Mouse (Mus musculus): Measurements from ENCODE around the gene Tceal3. TPM values are rescaled to one million over a fixed set of nuclear protein-coding genes. Genes with fewer than 3 reads are reported as not detected.
"Not testable (repeated sequence)": the region's sequence is repeated elsewhere in the genome, so short reads cannot be mapped to it uniquely, and the experiment has no call there.

The Tceal3 gene
- total RNA-seq (2022), result 10 to 100 TPM; 26.8 to 52.9 (median 37.0) TPM

- DNase-seq, result no peak
Measured at GRCm38 (mm10) chrX:136590199-136590896, at the start of gene Tceal3. Gene Tceal3 (plus strand): TSS chrX:136590842.

GRCm38 (mm10) chrX:136543956-136544355 is 46.7 kb upstream of the Tceal3 start, which contains the start of gene Kir3dl2:
Gene Kir3dl2 (minus strand): TSS chrX:136544056.
- not testable (repeated sequence) for DNase-seq

- DNase-seq, result not testable (repeated sequence)
Measured at GRCm38 (mm10) chrX:136569094-136569493, 21.5 kb upstream of the Tceal3 start.

DNA sequence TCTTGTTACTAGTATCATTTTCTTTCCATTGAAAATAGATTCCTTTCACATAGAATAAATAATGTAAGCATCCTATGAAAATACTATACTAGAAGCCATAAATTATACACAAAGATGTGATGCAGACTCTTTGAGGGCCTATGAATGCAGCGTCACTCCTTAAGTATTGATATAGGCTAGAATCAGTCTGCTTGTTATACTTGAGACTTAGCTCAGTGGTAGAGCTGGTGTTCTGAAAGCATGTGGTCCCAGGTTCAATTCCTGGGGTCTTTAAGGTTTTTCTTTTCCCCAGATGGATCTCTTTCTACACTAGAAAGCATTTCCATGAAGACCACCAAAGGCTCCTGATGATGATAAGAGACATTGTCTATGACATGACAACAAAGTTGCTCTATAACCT is 6.0 kb upstream of the Tceal3 start:
- DNase-seq, result no peak

- no peak for DNase-seq
Measured at GRCm38 (mm10) chrX:136590897-136591257, 235 bp downstream of the Tceal3 start.

- DNase-seq, result no peak
Measured at GRCm38 (mm10) chrX:136599416-136599815, 8.8 kb downstream of the Tceal3 start.

DNA sequence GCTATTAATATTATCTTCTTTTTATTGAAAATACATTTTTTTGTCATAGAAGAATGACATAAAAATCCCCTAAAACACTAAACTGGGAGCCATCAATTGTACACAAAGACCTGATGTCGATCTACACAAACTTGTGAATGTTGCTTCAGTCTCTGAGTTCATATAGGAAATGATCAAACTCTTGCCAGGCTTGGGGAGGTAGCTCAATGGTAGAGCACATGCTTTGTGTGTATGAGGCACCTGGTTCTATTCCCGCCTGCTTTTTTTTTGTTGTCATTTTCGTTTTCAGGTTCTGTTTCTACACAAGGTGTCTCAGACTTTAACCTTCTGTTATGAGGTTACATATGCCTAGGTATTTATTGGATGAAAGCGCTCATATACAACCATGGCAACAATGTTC is 16.3 kb downstream of the Tceal3 start:
- DNase-seq, result no peak

GRCm38 (mm10) chrX:136607395-136607794 is 16.8 kb downstream of the Tceal3 start:
- no peak for DNase-seq

- no peak for DNase-seq
Measured at GRCm38 (mm10) chrX:136611346-136611745, 20.7 kb downstream of the Tceal3 start.

DNA sequence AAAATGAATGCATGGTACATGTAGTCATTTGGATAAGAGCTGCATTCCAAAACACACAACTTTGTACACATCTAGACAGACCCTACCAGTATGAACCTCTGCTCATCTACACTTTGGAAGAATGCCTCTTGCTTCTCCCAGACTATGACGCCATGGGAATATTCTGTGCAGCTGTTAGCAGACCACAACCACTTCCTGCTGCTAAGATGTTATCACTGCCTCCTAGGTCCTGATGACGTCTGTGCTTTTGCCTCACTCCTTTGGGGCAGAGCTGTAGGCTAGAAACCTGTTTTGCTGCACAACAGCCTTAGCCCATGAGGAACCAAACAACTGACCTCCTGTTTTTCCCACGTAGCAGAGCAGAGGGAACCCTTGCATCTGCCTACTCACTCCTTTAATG is 25.2 kb downstream of the Tceal3 start:
- not testable (repeated sequence) for DNase-seq

GRCm38 (mm10) chrX:136624905-136625569 is 34.4 kb downstream of the Tceal3 start:
- DNase-seq, result peak; percentile 5

DNA sequence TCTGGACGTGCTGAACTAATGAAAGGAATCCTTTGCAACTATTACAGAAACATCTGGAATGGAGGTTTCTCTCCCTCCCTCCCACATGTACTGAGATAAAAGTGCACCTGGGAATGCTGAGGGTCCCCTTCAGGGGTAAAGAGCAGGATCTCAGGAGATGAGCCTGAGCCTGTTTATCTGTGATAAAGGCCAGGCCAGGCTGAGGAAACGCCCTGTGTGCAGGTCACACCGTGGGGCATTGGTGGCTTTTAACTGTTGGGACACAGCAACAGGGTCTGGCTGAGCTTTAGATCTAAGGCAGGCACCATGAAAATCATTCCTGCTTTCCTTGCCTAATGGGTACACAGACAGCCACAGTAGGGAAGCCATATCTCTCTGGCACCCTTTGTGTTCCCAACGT is 35.3 kb downstream of the Tceal3 start:
- no peak for DNase-seq

GRCm38 (mm10) chrX:136635116-136635515 is 44.5 kb downstream of the Tceal3 start:
- no peak for DNase-seq

- peak; percentile 13 for DNase-seq
Measured at GRCm38 (mm10) chrX:136639754-136640153, 49.1 kb downstream of the Tceal3 start.

DNA sequence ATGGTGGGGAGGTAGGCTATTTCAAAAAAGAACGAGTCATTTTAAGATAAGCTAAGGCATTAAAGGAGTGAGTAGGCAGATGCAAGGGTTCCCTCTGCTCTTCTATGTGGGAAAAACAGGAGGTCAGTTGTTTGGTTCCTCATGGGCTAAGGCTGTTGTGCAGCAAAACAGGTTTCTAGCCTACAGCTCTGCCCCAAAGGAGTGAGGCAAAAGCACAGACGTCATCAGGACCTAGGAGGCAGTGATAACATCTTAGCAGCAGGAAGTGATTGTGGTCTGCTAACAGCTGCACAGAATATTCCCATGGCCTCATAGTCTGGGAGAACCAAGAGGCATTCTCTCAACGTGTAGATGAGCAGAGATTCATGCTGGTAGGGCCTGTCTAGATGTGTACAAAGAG is 55.2 kb downstream of the Tceal3 start:
- not testable (repeated sequence) for DNase-seq

- peak; percentile 3 for DNase-seq
Measured at GRCm38 (mm10) chrX:136666281-136666706, 75.7 kb downstream of the Tceal3 start.

- not testable (repeated sequence) for DNase-seq
Measured at GRCm38 (mm10) chrX:136666762-136667464, 76.3 kb downstream of the Tceal3 start.

- DNase-seq, result no peak
Measured at GRCm38 (mm10) chrX:136668794-136669193, 78.2 kb downstream of the Tceal3 start.

DNA sequence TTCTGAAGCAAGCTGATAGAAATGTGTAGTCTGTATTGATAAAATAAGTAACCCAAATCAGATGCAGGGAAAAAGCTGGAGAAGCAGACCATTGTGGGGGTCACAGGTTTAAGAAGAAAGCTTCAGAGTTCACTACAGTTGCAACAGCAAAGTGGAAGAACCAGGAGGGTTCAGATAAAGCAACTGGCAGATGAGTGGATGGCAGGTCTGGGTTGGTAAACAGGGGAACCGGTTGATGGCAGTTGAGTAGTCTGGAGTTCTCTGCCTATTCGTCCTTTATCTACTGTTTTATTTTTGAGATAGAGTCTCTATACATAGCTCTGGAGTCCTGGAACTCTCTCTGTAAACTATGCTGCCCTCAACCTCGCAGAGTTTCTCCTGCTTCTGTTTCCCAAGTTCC is 90.3 kb downstream of the Tceal3 start:
- no peak for DNase-seq

- DNase-seq, result not testable (repeated sequence)
Measured at GRCm38 (mm10) chrX:136691606-136692293, 101.1 kb downstream of the Tceal3 start.

GRCm38 (mm10) chrX:136692294-136692675 is 101.6 kb downstream of the Tceal3 start:
- DNase-seq, result no peak

DNA sequence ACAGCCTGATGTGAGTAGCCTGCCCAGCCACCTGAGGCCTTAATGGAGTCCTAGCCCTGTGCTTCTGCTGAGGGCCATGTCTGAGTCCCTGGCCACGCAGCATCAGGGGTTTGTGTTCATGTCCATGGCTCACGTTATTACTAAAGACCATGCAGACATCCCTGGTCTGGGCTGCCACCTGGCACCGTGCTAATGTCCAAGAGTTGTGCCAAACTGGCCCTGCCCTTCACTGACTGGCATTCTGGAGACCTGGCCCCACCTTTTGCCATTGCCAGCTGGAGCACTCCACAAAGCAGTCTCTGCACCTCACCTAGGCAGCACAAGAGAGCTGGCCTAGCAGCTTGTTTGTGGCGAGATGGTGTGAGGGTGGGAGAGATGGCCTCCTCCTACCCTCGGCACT is 102.6 kb downstream of the Tceal3 start:
- DNase-seq, result no peak

Data from adrenal gland, adult 8-10 months (tissue).